Mouse (Mus musculus) neural tube, embryonic 15.5 days (tissue): ENCODE measurements around the gene Gm28041. TPM values are rescaled to one million over a fixed set of nuclear protein-coding genes. Genes with fewer than 3 reads are reported as not detected.
A peak's percentile ranks its signal among the peaks of the same experiment; 100 is the strongest.
"Not testable (repeated sequence)": the region's sequence is repeated elsewhere in the genome, so short reads cannot be mapped to it uniquely, and the experiment has no call there.

Experiments
- ATAC-seq: fragments of 200-750 bp; cut with Nextera tagmentation; 2 replicates; pipeline ENCODE4 v1.8.0; 2017; ENCODE audit warnings: mild to moderate bottlenecking, moderate TSS enrichment, moderate library complexity; ENCODE audit not compliant: low FRiP score
- H3K27ac ChIP-seq: fragments of 300-500 bp; sonication (generic); replicated peaks from 2 replicates; pipeline ENCODE4 v1.5.1; 2015; ENCODE audit warnings: mild to moderate bottlenecking, inconsistent platforms
- H3K27me3 ChIP-seq: fragments of 300-500 bp; sonication (generic); replicated peaks from 2 replicates; pipeline ENCODE4 v1.6.1; 2015; ENCODE audit warnings: inconsistent platforms
- H3K36me3 ChIP-seq: fragments of 300-500 bp; sonication (generic); 2 replicates; pipeline ENCODE4 v1.6.1; 2015; ENCODE audit warnings: inconsistent platforms
- H3K4me1 ChIP-seq: fragments of 300-500 bp; sonication (generic); 2 replicates; pipeline ENCODE4 v1.6.1; 2015; ENCODE audit warnings: inconsistent platforms
- H3K4me2 ChIP-seq: fragments of 300-500 bp; sonication (generic); 2 replicates; pipeline ENCODE4 v1.6.1; 2015; ENCODE audit warnings: inconsistent platforms, mild to moderate bottlenecking, moderate library complexity
- H3K4me3 ChIP-seq: fragments of 300-500 bp; sonication (generic); replicated peaks from 2 replicates; pipeline ENCODE4 v1.5.1; 2015; ENCODE audit warnings: mild to moderate bottlenecking, inconsistent platforms
- H3K9ac ChIP-seq: fragments of 300-500 bp; sonication (generic); replicated peaks from 2 replicates; pipeline ENCODE4 v1.6.1; 2015; ENCODE audit warnings: mild to moderate bottlenecking, inconsistent platforms
- H3K9me3 ChIP-seq: fragments of 300-500 bp; sonication (generic); replicated peaks from 2 replicates; pipeline ENCODE4 v1.6.1; 2016; ENCODE audit warnings: inconsistent platforms
- WGBS: fragments of 180-500 bp; shearing (Covaris S2); methylation state at CpG from one replicate; pipeline ENCODE4 v1.1.7; 2015; ENCODE audit warnings: mixed read lengths; 5-methylcytosine and 5-hydroxymethylcytosine counted together
- polyA plus RNA-seq: library from polyadenylated mRNA; unstranded; fragments of >200 nt; fragmentation: Nextera tagmentation; extraction: Ambion mirVana; gene quantifications from 2 replicates; pipeline ENCODE4 v1.2.1, GENCODE M21; 2015

Gm28041 gene
- polyA plus RNA-seq, result 0.27 TPM in 1 of 2 replicates, not detected in the other

- H3K27ac ChIP-seq, H3K4me1 ChIP-seq, H3K27me3 ChIP-seq, H3K36me3 ChIP-seq, H3K9me3 ChIP-seq: not testable (repeated sequence)
- Histone ChIP-seq H3K4me2 (peak within 1 kb of the TSS; percentile 58), H3K9ac (0 out of 2 replicates have a peak within 1 kb of the TSS, but pooled peaks have one; percentile 20), H3K4me3 (peak within 1 kb of the TSS; percentile 42)
- peak; percentile 96 for ATAC-seq
- 22% methylated on average over 15 of the region's 15 CpGs for WGBS
These were observed at the start of gene Gm28041, which contains the start of gene Zfp456 for GRCm38 (mm10) chr13:67375050-67375911. Gm28041 (minus strand) TSS chr13:67375733. Zfp456 (minus strand) TSS chr13:67375810.

GRCm38 (mm10) chr13:67422532-67422931 is 47.0 kb upstream of the Gm28041 start:
- WGBS, result 83% methylated on average over 2 of the region's 2 CpGs
- H3K27me3 ChIP-seq, H3K4me2 ChIP-seq, ATAC-seq, H3K4me3 ChIP-seq, H3K36me3 ChIP-seq, H3K27ac ChIP-seq, H3K9ac ChIP-seq, H3K9me3 ChIP-seq: not testable (repeated sequence)
- peaks cover 12% of the 10 kb centered on the region for H3K4me1 ChIP-seq

- 2% methylated on average over 22 of the region's 22 CpGs for WGBS
- H3K27me3 ChIP-seq, result no peaks in the 10 kb centered on the region; the same call in 1 of the 2 replicates
These were observed 45.8 kb upstream of the Gm28041 start, which contains the start of gene Zfp459 for GRCm38 (mm10) chr13:67421207-67421857. Zfp459 (minus strand) TSS chr13:67421418.

GRCm38 (mm10) chr13:67420558-67421206 is 45.1 kb upstream of the Gm28041 start:
- peaks cover 12% of the 10 kb centered on the region for H3K4me1 ChIP-seq
- peak; percentile 27; the same call in 1 of the 2 replicates for ATAC-seq
- H3K9me3 ChIP-seq, result no peaks in the 10 kb centered on the region
- H3K9ac ChIP-seq, result peak overlapping the region; percentile 51
- no peaks in the 10 kb centered on the region; the same call in 1 of the 2 replicates for H3K27me3 ChIP-seq
- H3K4me2 ChIP-seq, result peak overlapping the region; percentile 95
- no peak overlapping the region for H3K27ac ChIP-seq
- H3K36me3 ChIP-seq, result no peaks in the 10 kb centered on the region
- peak overlapping the region; percentile 66 for H3K4me3 ChIP-seq
- 36% methylated on average over 11 of the region's 11 CpGs for WGBS

More at GRCm38 (mm10) chr13:67421207-67421857, 45.8 kb upstream of the Gm28041 start, which contains the start of gene Zfp459:
- H3K4me3 ChIP-seq, result peak within 1 kb of the TSS; percentile 66
- H3K36me3 ChIP-seq, result no peaks in the 10 kb centered on the region
- ATAC-seq, result peak; percentile 88
- peak within 1 kb of the TSS; percentile 51 for H3K9ac ChIP-seq
- H3K4me1 ChIP-seq, result peaks cover 12% of the 10 kb centered on the region
- H3K4me2 ChIP-seq, result peak within 1 kb of the TSS; percentile 95
- no peaks in the 10 kb centered on the region for H3K9me3 ChIP-seq
- H3K27ac ChIP-seq, result no peak within 1 kb of the TSS

- H3K9me3 ChIP-seq, result no peaks in the 10 kb centered on the region
- H3K27me3 ChIP-seq, result no peaks in the 10 kb centered on the region
- H3K4me3 ChIP-seq, result no peak overlapping the region
- ATAC-seq, result no peak
- WGBS, result 90% methylated on average over 3 of the region's 3 CpGs
- H3K9ac ChIP-seq, result no peak overlapping the region
- peaks cover 12% of the 10 kb centered on the region for H3K4me1 ChIP-seq
- H3K4me2 ChIP-seq, result no peak overlapping the region
- no peak overlapping the region for H3K27ac ChIP-seq
- H3K36me3 ChIP-seq, result no peaks in the 10 kb centered on the region
These were observed 41.3 kb upstream of the Gm28041 start for GRCm38 (mm10) chr13:67416811-67417210.

GRCm38 (mm10) chr13:67415759-67416158 is 40.2 kb upstream of the Gm28041 start:
- H3K36me3 ChIP-seq, result no peaks in the 10 kb centered on the region
- ATAC-seq, result no peak
- WGBS, result 88% methylated on average over 6 of the region's 6 CpGs

GRCm38 (mm10) chr13:67413634-67414033 is 38.1 kb upstream of the Gm28041 start:
- not testable (repeated sequence) for ATAC-seq, H3K4me2 ChIP-seq
- WGBS, result 76% methylated on average over 3 of the region's 3 CpGs

More at GRCm38 (mm10) chr13:67415759-67416158, 40.2 kb upstream of the Gm28041 start:
- no peaks in the 10 kb centered on the region for H3K27me3 ChIP-seq
- no peaks in the 10 kb centered on the region for H3K9me3 ChIP-seq
- no peak overlapping the region for H3K27ac ChIP-seq
- peaks cover 4% of the 10 kb centered on the region for H3K4me1 ChIP-seq
- H3K4me2 ChIP-seq, result no peak overlapping the region
- no peak overlapping the region for H3K9ac ChIP-seq
- no peak overlapping the region for H3K4me3 ChIP-seq

GRCm38 (mm10) chr13:67399183-67399903 is 23.8 kb upstream of the Gm28041 start, which contains the start of gene Zfp429:
Zfp429 (minus strand) TSS chr13:67399819.
- WGBS, result 5% methylated on average over 15 of the region's 16 CpGs
- peak within 1 kb of the TSS; percentile 69 for H3K4me2 ChIP-seq
- ATAC-seq, result peak; percentile 99

More at GRCm38 (mm10) chr13:67413634-67414033, 38.1 kb upstream of the Gm28041 start:
- not testable (repeated sequence) for H3K27me3 ChIP-seq, H3K9me3 ChIP-seq, H3K36me3 ChIP-seq, H3K27ac ChIP-seq, H3K4me1 ChIP-seq, H3K9ac ChIP-seq, H3K4me3 ChIP-seq

GRCm38 (mm10) chr13:67376255-67376654 is 722 bp upstream of the Gm28041 start:
- not testable (repeated sequence) for H3K9me3 ChIP-seq, H3K4me2 ChIP-seq, H3K4me3 ChIP-seq, H3K36me3 ChIP-seq, H3K4me1 ChIP-seq, H3K9ac ChIP-seq, H3K27me3 ChIP-seq, H3K27ac ChIP-seq
- WGBS, result 53% methylated on average over 3 of the region's 3 CpGs
- ATAC-seq, result peak; percentile 37; the same call in 1 of the 2 replicates

More at GRCm38 (mm10) chr13:67399183-67399903, 23.8 kb upstream of the Gm28041 start, which contains the start of gene Zfp429:
- peak within 1 kb of the TSS; percentile 53; the same call in 1 of the 2 replicates for H3K9ac ChIP-seq
- H3K4me3 ChIP-seq, result peak within 1 kb of the TSS; percentile 57
- not testable (repeated sequence) for H3K27ac ChIP-seq, H3K9me3 ChIP-seq, H3K27me3 ChIP-seq, H3K36me3 ChIP-seq, H3K4me1 ChIP-seq

GRCm38 (mm10) chr13:67360131-67360744 is 15.3 kb downstream of the Gm28041 start, which contains the start of the genes Gm28044 and Zfp953:
Gm28044 (minus strand) TSS chr13:67360536.
Zfp953 (minus strand) TSS chr13:67360605.
- no peaks in the 10 kb centered on the region for H3K36me3 ChIP-seq
- H3K27me3 ChIP-seq, result no peaks in the 10 kb centered on the region
- H3K9ac ChIP-seq, result peak within 1 kb of the TSS; percentile 59
- H3K9me3 ChIP-seq, result no peaks in the 10 kb centered on the region
- H3K27ac ChIP-seq, result peak within 1 kb of the TSS; percentile 62
- WGBS, result under 1% methylated on average over 15 of the region's 15 CpGs
- peak within 1 kb of the TSS; percentile 71 for H3K4me3 ChIP-seq
- ATAC-seq, result peak; percentile 96
- H3K4me1 ChIP-seq, result peaks cover 13% of the 10 kb centered on the region
- peak within 1 kb of the TSS; percentile 78 for H3K4me2 ChIP-seq
